Mouse (Mus musculus) liver, adult 2 months (tissue): Measurements from ENCODE around the gene Ccin.

Source experiments
- CTCF ChIP-seq: fragments of 200-500 bp; IDR thresholded peaks from 2 replicates; pipeline ENCODE4 v1.5.1; 2011; ENCODE audit warnings: low read depth, low read length, control low read depth
- POLR2A ChIP-seq: fragments of 200-500 bp; IDR thresholded peaks from 2 replicates; pipeline ENCODE4 v1.6.1; 2011; ENCODE audit warnings: low read length, control low read depth; ENCODE audit not compliant: insufficient read depth; ENCODE audit errors: extremely low read depth

DNA sequence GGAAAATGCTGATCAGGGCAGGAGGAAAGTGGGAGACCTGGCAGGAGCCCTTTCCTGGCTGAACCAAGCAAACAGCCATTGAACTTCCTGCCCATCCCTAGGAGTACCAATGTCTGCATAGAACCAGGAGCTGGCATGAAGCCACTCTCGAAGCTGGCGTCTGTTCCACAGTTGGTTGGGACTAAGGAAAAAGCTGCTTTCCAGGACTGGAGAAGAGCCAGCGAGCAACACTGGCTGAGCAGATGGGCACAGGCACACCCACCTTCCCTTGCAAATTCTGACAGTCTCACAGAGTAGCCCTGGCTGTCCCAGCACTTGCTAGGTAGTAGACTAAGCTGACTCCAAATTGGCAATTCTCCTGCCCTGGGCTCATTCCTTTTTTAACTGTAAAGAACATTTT lies 3.5 kb upstream of the Ccin start:
- TF ChIP-seq CTCF (no peak), POLR2A (no peak)
